Mouse (Mus musculus) stomach, adult 2 months (tissue): ENCODE measurements around the gene Fnip2. TPM values are rescaled to one million over a fixed set of nuclear protein-coding genes. Genes with fewer than 3 reads are reported as not detected.

Experiments used
- polyA plus RNA-seq: library from polyadenylated mRNA; depleted of rRNA; stranded (reverse); fragments of >200 nt; gene quantifications from 2 replicates; pipeline ENCODE4 v1.2.3, GENCODE M21; 2012; rRNA removed

Fnip2 gene
- 1.2 and 2.1 TPM in 2 replicates for polyA plus RNA-seq

DNA sequence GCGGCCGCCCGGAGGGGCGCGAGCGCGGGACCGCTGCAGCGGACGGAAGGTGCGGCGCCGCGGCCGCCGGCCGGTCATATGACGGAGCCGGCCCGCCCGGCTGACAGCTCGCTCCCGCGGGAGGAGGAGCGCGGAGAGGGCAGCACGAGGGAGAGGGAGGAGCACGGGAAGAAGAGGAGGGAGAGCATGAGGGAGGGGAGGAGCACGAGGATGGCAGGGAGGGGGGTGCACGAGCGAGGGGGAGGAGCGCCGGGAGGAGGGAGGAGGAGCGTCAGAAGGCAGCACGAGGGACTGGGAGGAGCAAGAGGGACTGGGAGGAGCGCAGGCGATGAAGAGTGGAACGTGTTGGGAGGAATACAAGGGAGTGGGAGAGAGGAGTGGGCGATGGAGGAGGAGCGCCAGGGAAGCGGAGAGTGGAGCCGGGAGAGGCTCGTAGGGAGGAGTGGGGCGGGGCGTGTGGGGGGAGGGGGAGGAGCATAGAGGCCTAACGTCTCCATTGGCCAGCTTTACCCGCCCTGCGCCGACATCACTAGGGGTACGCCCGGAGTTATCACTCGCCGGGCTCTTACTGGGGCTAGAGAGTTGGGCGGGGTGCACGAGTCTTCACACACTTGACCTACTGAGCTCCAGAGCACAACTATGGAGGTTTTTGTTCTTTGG is at the start of gene Fnip2:
Fnip2 (minus strand) TSS at position 94 of the 660 bp plus-strand sequence.

DNA sequence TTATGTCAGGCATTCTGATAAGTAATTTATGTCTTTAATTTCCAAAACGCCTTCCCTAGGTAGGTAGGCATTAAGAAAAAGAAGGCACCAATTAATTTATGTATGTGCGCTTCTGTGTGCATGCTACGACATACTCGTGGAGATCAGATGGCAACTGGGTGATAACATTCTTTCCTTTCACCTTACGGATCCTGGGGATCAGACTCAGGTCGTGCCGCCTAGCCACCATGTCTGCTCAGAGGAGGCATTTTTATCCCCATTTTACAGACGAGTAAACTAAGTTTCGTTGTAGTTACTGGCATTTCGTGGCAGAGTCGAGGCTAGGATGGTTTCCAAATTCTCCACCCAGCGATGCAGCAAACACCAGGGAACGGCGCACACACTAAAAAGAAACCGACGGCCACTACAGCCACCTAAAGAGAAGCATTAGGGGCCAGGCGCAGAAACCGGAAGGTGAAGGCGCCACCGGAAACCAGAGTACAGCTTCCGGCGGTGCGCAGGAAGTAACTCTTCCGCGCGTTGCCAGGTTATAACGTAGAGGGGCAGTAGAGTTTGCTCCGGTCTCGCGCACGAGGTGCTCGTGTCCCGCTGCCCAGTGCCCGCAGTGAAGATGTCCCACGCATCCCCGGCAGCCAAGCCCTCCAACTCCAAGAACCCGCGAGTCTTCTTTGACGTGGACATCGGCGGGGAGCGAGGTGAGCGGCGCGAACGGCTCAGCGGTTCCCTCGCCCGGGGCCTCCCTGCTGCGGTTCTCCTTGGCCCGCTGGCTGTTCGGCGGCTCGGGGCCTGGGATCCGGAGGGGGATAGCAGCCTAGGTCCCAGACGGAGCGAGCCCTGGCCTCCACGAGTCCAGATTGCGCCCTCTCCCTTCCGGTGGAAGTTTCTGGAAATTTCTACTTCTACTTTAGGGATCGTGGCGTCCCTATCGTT is 23.5 kb upstream of the Fnip2 start, which contains the start of gene Ppid:
Ppid (plus strand) TSS at position 480 of the 930 bp plus-strand sequence.

Other genes with a start within 250 kb of the Fnip2 start
- gene Gm17359, start 231.1 kb downstream of the Fnip2 start, polyA plus RNA-seq = not detected in 2 replicates
- gene Ppid, start 23.5 kb upstream of the Fnip2 start, polyA plus RNA-seq = 0.62 and 1.2 TPM in 2 replicates
- gene 4930579G24Rik, start 61.3 kb upstream of the Fnip2 start, polyA plus RNA-seq = 0.17 and 0.56 TPM in 2 replicates
- 88.5 and 120 TPM in 2 replicates for gene Etfdh, start 61.7 kb upstream of the Fnip2 start, polyA plus RNA-seq
- not detected in 2 replicates for gene Rxfp1, start 170.1 kb upstream of the Fnip2 start, polyA plus RNA-seq